Mouse (Mus musculus): ENCODE measurements around the gene Mrpl18.
"Not testable (repeated sequence)": the region's sequence is repeated elsewhere in the genome, so short reads cannot be mapped to it uniquely, and the experiment has no call there.

Mrpl18 gene

GRCm38 (mm10) chr17:12915881-12916583 lies at the start of gene Mrpl18:
Gene Mrpl18 (minus strand): TSS chr17:12916345.
- peak; percentile 98 for DNase-seq (ENCODE audit: low read depth, low spot score)

GRCm38 (mm10) chr17:12963476-12963875 lies 47.3 kb upstream of the Mrpl18 start:
- DNase-seq (ENCODE audit: low read depth, low spot score): no peak

DNA sequence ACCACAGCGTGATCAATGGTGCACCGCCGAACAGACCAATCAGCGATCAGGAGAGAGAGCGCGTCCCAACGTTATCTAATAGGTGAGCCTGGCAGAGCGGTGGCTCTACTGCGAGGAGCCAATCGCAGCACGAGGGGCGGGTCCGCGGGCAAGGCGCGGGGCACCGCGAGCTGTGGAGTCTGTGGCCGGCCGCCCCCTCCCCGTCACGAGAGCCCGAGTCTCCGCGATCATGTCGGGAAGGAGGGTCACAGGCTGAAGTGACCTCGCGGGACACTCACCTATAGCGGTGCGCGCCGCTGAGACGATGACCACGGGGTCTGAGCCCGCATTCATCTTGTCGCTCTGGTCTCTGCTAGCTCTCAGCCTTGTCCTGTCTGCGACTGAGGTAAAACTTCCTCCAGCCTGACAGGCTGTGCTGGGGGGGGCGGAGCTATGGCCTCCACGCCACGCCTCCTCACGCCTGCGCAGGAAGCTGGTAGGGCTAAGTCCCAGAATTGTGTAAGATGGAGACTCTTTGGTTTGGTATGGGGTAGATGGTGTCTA lies 44.3 kb upstream of the Mrpl18 start, which contains the start of gene Acat2:
Gene Acat2, minus strand, starts transcription at position 417 of the 543 bp plus-strand sequence.
- peak; percentile 79 for DNase-seq (ENCODE audit: low read depth, low spot score)

- DNase-seq (ENCODE audit: low read depth, low spot score): not testable (repeated sequence)
Observed at GRCm38 (mm10) chr17:12959377-12959776, 43.2 kb upstream of the Mrpl18 start.

DNA sequence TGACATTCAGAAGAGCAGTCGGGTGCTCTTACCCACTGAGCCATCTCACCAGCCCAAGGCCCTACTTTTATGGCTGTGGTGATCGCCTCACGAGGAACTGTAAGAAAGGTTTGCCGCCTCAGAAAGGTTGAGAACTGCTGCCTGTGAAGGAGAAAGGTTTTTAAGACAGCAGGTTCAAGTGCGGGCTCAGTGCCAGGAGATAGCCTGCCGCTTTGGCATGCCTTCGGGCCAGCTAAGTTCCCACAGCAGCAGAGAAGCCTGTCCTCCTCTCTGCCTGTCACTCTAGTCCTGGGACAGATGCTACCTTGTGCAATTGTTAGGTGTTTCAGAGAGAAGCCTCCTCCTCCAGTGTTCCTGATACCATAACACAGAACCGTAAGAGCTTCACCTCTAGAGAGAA lies 40.5 kb upstream of the Mrpl18 start:
- DNase-seq (ENCODE audit: low read depth, low spot score): no peak

DNA sequence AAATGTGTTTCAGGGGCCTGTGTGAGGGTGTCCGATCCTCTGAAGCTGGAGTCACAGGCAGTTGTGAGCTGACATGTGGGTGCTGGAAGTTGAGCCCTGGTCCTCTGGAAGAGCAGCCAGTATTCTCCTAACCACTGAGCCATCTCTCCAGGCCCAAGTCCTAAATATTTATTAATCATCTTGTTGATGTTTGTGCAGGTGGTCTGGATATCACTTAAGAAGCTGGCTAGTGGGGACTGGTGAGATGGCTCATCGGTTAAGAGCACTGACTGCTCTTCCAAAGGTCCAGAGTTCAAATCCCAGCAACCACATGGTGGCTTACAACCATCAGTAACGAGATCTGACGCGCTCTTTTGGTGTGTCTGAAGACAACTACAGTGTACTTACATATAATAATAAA lies 33.5 kb upstream of the Mrpl18 start:
- no peak for DNase-seq (ENCODE audit: low read depth, low spot score)

DNA sequence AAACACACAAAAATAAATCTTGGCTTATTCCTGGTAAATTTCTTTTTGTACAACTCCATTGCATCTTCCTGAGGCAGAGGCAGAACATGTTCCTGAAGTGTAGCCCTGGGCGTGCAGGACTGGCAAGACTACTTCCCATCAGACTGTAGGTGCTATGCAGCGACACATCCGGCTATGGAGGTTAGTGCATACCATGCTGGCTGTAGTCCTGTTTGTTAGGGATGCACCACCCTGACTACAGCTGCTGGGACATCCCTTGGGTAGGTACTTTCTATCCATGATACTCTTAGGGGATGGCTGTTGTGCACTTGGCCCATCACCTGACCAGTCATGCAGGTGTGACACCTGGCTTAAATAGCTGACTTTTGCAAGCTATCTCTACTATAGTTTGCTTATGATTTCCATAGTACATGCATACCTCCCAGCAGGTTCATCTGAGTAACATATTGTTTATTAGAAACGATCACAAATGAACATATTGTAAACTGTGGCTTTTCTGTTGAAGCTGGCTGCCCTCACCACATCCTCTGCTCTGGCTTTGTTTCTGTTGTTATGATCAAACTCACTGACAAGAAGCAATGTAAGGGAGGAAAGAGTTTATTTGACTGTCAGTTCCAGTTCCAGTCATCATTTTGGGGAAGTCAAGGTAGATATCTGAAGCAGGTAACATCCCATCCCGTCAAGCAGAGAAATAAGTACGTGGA lies 26.5 kb upstream of the Mrpl18 start:
- no peak for DNase-seq (ENCODE audit: low read depth, low spot score)

- DNase-seq (ENCODE audit: low read depth, low spot score): no peak
Observed at GRCm38 (mm10) chr17:12941543-12942260, 25.6 kb upstream of the Mrpl18 start.

DNA sequence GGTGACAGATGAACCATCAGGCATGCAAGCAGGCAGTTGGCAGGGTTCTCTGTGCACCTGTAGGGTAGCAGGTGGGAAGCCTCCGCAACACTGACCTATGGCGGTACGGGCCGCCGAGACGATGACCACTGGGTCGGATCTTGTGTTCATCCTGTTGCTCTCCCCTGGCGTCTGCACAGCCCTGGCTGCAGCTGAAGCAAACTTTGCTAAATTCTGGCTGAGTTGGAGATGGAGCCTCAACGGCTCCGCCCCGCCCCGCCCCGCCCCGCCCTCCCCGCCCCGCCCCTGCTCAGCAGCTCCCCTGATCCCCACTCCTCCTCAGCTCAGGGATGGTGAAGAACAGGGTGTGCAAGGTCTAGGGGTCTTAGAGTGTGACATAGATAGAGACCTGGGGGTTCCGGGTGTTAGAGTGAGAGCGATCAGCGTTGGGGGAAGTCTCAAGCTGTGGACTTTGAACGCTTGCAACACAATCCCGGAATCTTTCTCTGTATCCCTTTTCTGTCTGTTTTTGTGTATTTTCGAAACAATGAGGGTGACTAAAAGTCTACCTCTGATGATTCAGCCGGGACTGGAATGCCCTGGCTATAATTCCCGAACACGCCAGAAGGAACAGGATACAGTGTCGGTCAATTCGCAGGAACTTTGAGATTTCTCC lies 24.1 kb upstream of the Mrpl18 start, which contains the start of gene Acat3:
Gene Acat3, minus strand, starts transcription at position 450 of the 655 bp plus-strand sequence.
- no peak for DNase-seq (ENCODE audit: low read depth, low spot score)

- DNase-seq (ENCODE audit: low read depth, low spot score): not testable (repeated sequence)
Observed at GRCm38 (mm10) chr17:12939377-12940148, 23.4 kb upstream of the Mrpl18 start.

DNA sequence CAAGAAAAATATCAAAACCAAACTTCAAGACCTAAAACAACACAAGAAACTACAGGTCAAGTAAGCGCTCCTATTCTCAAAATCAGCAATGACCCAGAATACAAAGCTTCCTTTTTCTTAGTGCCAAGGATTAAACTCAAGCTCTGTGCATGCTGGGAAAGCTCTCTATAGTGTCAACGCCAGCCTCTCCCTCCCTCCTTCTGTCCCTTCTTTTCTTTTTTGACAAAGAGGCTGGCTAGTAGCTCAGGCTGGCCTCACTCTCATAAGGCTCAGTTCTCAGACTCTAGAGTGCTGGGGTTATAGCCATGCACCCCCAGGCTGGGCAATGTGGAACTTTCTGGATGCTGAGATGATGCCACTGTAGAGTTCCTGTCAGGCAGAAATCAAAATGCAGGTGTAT lies 21.9 kb upstream of the Mrpl18 start:
- DNase-seq (ENCODE audit: low read depth, low spot score): no peak

- no peak for DNase-seq (ENCODE audit: low read depth, low spot score)
Observed at GRCm38 (mm10) chr17:12937412-12937970, 21.3 kb upstream of the Mrpl18 start.

DNA sequence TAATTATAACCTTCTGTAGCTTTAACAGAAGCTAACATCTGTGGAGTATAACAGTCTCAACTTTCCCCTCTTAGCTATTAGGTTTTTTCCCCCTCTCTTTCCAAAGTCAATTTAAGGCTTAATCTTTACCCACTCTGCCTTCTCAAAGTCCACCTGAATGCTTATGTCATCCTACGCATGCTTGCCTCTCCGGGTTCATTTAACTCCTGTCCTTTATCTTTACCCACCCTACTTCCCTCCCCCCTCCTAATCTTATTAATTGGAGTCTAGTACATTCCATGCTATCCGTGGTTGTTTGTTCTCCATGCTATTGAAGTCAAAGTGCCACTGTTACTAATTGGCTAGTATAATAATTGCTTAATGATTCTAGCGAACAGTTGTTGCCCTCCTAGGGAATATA lies 19.6 kb upstream of the Mrpl18 start:
- DNase-seq (ENCODE audit: low read depth, low spot score): no peak

DNA sequence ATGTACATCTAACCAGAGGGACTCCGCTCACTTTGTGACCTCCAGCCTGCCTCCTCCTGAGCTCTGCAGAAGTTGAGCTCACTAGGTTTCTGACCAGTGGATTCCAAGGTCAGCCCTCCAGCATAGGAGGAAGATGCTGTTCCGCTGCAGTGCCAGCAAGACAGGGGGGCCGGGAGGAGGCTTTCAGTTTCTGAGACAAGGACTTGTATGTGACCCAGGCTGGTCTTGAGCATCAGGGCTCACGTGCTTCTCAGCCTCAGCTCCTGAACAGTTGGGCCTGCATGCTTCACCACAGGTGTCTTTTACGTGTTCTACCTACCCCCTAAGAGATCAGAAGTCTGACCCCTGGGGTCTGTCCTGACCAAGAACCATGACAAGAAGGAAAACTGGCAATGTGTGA lies 15.4 kb upstream of the Mrpl18 start:
- DNase-seq (ENCODE audit: low read depth, low spot score): not testable (repeated sequence)

DNA sequence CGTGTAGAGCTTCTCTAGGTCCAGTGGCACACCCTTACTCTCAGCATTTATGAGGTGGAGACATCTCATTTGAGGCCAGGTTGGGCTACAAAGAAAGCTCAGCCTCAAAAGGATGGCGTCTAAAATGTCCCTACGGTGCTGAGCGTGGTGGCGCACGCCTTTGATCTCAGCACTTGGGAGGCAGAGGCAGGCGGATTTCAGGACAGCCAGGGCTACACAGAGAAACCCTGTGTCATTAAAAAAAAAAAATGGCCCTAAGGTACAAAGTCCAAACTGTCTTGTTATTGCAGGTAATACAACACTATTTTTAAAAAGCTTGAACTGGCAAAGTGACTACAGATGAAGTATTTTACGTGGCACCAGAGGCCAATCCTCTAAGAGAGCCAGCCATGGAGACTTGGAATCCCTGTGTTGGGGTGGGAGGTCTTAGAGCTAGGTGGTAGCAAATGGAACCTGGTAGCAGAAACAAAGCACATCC lies 9.6 kb upstream of the Mrpl18 start:
- no peak for DNase-seq (ENCODE audit: low read depth, low spot score)

DNA sequence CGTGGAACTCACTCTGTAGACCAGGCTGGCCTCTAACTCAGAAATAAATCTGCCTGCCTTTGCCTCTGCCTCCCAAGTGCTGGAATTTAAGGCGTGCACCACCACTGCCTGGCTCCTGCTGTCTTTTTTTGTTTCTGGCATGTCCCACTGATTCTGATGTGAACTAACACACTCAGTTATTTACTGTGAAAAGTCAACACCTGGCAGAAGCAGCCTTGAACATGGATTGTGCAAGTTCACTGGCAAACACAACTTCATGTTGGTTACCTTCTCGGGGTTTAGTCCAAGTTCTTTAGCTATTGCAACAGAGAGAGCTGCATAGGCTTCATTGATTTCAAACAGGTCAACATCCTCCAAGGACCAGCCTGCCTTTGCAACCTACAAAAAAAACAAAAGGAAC lies 8.9 kb upstream of the Mrpl18 start:
- no peak for DNase-seq (ENCODE audit: low read depth, low spot score)

GRCm38 (mm10) chr17:12921073-12921472 lies 4.9 kb upstream of the Mrpl18 start:
- no peak for DNase-seq (ENCODE audit: low read depth, low spot score)

DNA sequence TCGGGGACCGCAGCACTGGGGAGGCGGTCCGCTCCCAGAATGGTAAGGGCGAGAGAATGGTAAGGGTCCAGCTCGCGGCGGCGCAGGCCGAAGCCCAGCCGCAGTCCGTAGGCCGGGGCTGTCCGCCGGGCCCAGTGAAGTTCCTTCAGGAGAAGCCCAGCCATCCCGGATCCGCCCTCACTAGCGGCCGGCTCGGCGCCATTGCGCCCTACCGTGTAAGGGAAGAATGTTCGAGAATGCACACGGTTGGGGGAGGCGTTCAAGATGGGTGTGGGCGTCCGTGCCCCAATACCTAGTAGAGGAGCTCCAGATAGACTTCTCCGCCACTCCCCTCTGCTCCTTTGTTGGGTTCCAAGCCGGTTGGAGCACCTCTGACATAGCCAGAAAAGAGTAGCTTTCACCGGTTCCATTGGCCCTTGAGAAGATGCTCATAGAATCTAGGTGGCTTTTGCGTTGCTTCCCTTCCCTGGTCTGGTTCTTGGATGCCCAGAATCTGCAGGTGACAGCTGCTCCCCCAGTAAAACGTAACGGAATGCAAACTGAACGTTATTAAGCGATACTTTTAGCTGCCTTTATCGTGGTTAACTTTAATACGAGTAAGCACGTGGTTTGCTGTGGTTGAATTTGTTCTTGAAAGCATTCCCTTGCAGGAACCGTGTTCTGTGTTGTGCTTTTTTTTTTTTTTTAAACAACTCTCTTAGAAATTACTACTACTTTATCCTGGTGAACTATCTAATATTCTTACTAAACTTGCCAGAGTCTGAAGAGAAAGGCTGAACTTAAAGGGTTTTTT lies 639 bp upstream of the Mrpl18 start:
- peak; percentile 0 for DNase-seq (ENCODE audit: low read depth, low spot score)

GRCm38 (mm10) chr17:12915488-12915880 lies 661 bp downstream of the Mrpl18 start, which contains the start of gene Tcp1:
Gene Tcp1 (plus strand): TSS chr17:12915701.
- peak; percentile 26 for DNase-seq (ENCODE audit: low read depth, low spot score)

Measured in retina, adult 2 months (tissue).